22 mouse cellular contexts compared by ENCODE assay signal in the genomic region with DNA sequence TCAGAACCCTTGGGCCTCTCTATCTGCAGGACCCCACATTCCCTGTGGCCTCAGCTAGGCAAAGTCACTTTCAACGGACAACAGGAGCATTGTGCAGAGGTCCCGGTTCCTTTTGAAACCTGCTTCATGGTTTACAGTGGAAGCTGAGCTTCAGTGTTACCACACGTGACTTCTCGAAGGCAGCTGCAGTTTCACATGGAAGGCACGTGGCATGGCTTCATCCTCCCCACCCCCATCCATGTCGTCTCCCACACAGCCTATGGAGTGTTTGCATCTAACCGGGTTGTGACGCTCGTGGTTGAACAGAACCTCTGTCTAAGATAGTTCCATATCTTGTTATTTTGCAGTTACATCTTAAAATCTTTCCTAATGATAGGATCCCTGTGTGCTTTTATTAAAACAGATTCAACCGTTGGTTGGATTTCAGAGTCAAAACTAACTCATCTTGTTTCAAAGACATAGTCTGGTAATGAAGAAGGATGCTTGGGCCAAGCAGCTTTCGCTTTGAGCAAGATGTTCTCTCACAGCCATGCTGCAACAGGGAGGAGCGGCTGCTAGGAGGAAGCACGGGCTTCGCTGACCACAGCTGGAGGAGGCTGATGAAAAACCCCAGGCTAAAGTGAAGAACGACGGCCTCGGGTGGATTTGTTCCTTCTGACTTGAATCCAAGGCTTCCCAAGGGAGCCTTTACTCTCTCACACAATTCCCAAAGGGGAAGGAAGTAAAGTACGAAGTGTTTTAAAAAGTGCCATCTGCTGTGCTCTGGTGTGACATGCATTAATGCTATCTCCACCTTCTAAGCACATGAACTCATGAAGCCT.
A peak's percentile ranks its signal among the peaks of the same experiment; 100 is the strongest.
DNase-seq lines count a peak whose midpoint lies in the region; ATAC-seq and TF ChIP-seq lines count a peak whose summit lies in the region.
"Had no signal": no experiment of that assay in that cellular context is flagged by ENCODE, and none has a peak within 500 bp of the region (broad histone marks: within the 10 kb centered on the region; RNA-seq: fewer than 3 reads in every experiment).

No protein-coding gene starts in this region.

- no peak overlapping the region for H3K4me2 ChIP-seq in kidney, postnatal 0 days (ENCODE audit: low read length)
- no peak overlapping the region for H3K4me2 ChIP-seq in lung, embryonic 15.5 days
- H3K4me2 ChIP-seq in CH12.LX (ENCODE audit: insufficient read depth, low read depth, poor library complexity, severe bottlenecking): peak overlapping the region; percentile 52; the same call in 1 of the 2 replicates
- H3K4me2 ChIP-seq: forebrain, embryonic 13.5 days; heart, embryonic 13.5 days; limb, embryonic 13.5 days; liver, embryonic 13.5 days; neural tube, embryonic 13.5 days had no signal

- no peak for TF ChIP-seq POLR2A in CH12.LX (IDR thresholded peaks at IDR 0.05; ENCODE audit: low read depth, low read length)

- no peaks in the 10 kb centered on the region for H3K4me1 ChIP-seq in heart, embryonic 10.5 days
- H3K4me1 ChIP-seq in kidney, postnatal 0 days (replicated peaks; ENCODE audit: insufficient read depth, low read length): no peaks in the 10 kb centered on the region
- H3K4me1 ChIP-seq in lung, embryonic 15.5 days: peaks cover 7% of the 10 kb centered on the region; the same call in 1 of the 2 replicates
- peaks cover 4 to 14% of the 10 kb centered on the region in 2 experiments for H3K4me1 ChIP-seq in CH12.LX (ENCODE audit: control insufficient read depth in 1 of 2, insufficient read depth in 2 of 2)
- H3K4me1 ChIP-seq: forebrain, embryonic 13.5 days; heart, embryonic 13.5 days; liver, embryonic 13.5 days had no signal

- no peaks in the 10 kb centered on the region for H3K9me3 ChIP-seq in heart, embryonic 10.5 days
- no peaks in the 10 kb centered on the region for H3K9me3 ChIP-seq in kidney, postnatal 0 days (replicated peaks; ENCODE audit: low read length)
- no peaks in the 10 kb centered on the region for H3K9me3 ChIP-seq in lung, embryonic 15.5 days
- H3K9me3 ChIP-seq in CH12.LX (replicated peaks; ENCODE audit: low read length): no peaks in the 10 kb centered on the region
- H3K9me3 ChIP-seq: forebrain, embryonic 13.5 days; heart, embryonic 13.5 days; hindbrain, embryonic 10.5 days; limb, embryonic 13.5 days; liver, embryonic 13.5 days; neural tube, embryonic 13.5 days had no signal

- no peak for TF ChIP-seq RAD21 in CH12.LX (IDR thresholded peaks at IDR 0.05; ENCODE audit: low read depth, low read length)

- no peak for TF ChIP-seq CTCF in kidney, postnatal 0 days (IDR thresholded peaks at IDR 0.05; ENCODE audit: low read depth)
- no peak for TF ChIP-seq CTCF in CH12.LX (conservative IDR thresholded peaks at IDR 0.05 in 1 of 2, IDR thresholded peaks at IDR 0.05 in 1 of 2; ENCODE audit: low read depth in 2 of 2, low read length in 2 of 2)

- dilution Hi-C loops in CH12.LX (cut with MboI; ENCODE audit: extremely low pct_ligation_motif_present, extremely low pct_unique_long_range_greater_than_20kb, low sequenced_read_pairs): no loop called here

- H3K79me2 ChIP-seq in CH12.LX (replicated peaks; ENCODE audit: control insufficient read depth, extremely low read depth, insufficient read depth, poor library complexity, severe bottlenecking): no peaks in the 10 kb centered on the region

- peak; percentile 71 for TF ChIP-seq EP300 in CH12.LX (IDR thresholded peaks at IDR 0.05; ENCODE audit: low read length)

- no peak overlapping the region for H3K27ac ChIP-seq in heart, embryonic 10.5 days
- H3K27ac ChIP-seq in kidney, postnatal 0 days: no peak overlapping the region
- 0 out of 2 replicates have a peak overlapping the region, but pooled peaks have one; percentile 20 for H3K27ac ChIP-seq in lung, embryonic 15.5 days
- no peak overlapping the region for H3K27ac ChIP-seq in CH12.LX (ENCODE audit: insufficient read depth, low read depth)
- H3K27ac ChIP-seq: forebrain, embryonic 13.5 days; heart, embryonic 13.5 days; hindbrain, embryonic 10.5 days; hindbrain, postnatal 0 days; limb, embryonic 13.5 days; liver, embryonic 13.5 days; neural tube, embryonic 13.5 days had no signal

- H3K4me3 ChIP-seq in heart, embryonic 10.5 days: no peak overlapping the region
- H3K4me3 ChIP-seq in kidney, postnatal 0 days (replicated peaks; ENCODE audit: low read depth, low read length): no peak overlapping the region
- H3K4me3 ChIP-seq in lung, embryonic 15.5 days: no peak overlapping the region
- H3K4me3 ChIP-seq in CH12.LX (replicated peaks in 1 of 3; ENCODE audit: low read depth in 2 of 3, low read length in 2 of 3, poor library complexity in 1 of 3): peak overlapping the region in 1 of 3 experiments; percentile 39
- H3K4me3 ChIP-seq: forebrain, embryonic 13.5 days; heart, embryonic 13.5 days; hindbrain, embryonic 10.5 days; limb, embryonic 13.5 days; liver, embryonic 13.5 days; neural tube, embryonic 13.5 days had no signal

- no peak overlapping the region for H3K9ac ChIP-seq in kidney, postnatal 0 days (ENCODE audit: low read depth, low read length)
- H3K9ac ChIP-seq in lung, embryonic 15.5 days: no peak overlapping the region
- no peak overlapping the region for H3K9ac ChIP-seq in CH12.LX (ENCODE audit: insufficient read depth, low read depth)
- H3K9ac ChIP-seq: forebrain, embryonic 13.5 days; heart, embryonic 13.5 days; limb, embryonic 13.5 days; liver, embryonic 13.5 days; neural tube, embryonic 13.5 days had no signal

- in situ Hi-C loops in CH12.LX (cut with MboI; ENCODE audit: low pct_ligation_motif_present, low pct_unique_long_range_greater_than_20kb, low sequenced_read_pairs): no loop called here

- no peak for ATAC-seq in kidney, postnatal 0 days (replicated peaks; ENCODE audit: low FRiP score, low read depth)
- ATAC-seq in lung, embryonic 15.5 days (ENCODE audit: borderline replicate concordance, extremely low read depth, low FRiP score, low TSS enrichment): peak; percentile 77; the same call in 1 of the 2 replicates
- ATAC-seq: forebrain, embryonic 13.5 days; hindbrain, postnatal 0 days had no signal

- no peaks in the 10 kb centered on the region for H3K36me3 ChIP-seq in heart, embryonic 10.5 days
- H3K36me3 ChIP-seq in kidney, postnatal 0 days (ENCODE audit: insufficient read depth, low read length): no peaks in the 10 kb centered on the region
- H3K36me3 ChIP-seq in lung, embryonic 15.5 days: no peaks in the 10 kb centered on the region
- H3K36me3 ChIP-seq in CH12.LX (replicated peaks in 1 of 2; ENCODE audit: control insufficient read depth in 1 of 2, insufficient read depth in 1 of 2, low read length in 1 of 2): no peaks in the 10 kb centered on the region
- H3K36me3 ChIP-seq: heart, embryonic 13.5 days; hindbrain, embryonic 10.5 days; limb, embryonic 13.5 days; liver, embryonic 13.5 days; neural tube, embryonic 13.5 days had no signal

- 78% methylated on average over 18 of the region's 18 CpGs for WGBS in heart, embryonic 10.5 days
- WGBS in kidney, postnatal 0 days: 66% methylated on average over 18 of the region's 18 CpGs
- WGBS in lung, embryonic 15.5 days: 58% methylated on average over 18 of the region's 18 CpGs

- H3K27me3 ChIP-seq in heart, embryonic 10.5 days (ENCODE audit: insufficient read depth, poor library complexity, severe bottlenecking): peaks cover 21% of the 10 kb centered on the region
- H3K27me3 ChIP-seq in kidney, postnatal 0 days (ENCODE audit: insufficient read depth, low read length): no peaks in the 10 kb centered on the region
- no peaks in the 10 kb centered on the region for H3K27me3 ChIP-seq in lung, embryonic 15.5 days
- peaks cover 1% of the 10 kb centered on the region for H3K27me3 ChIP-seq in CH12.LX (replicated peaks)
- H3K27me3 ChIP-seq: forebrain, embryonic 13.5 days; limb, embryonic 13.5 days; liver, embryonic 13.5 days; neural tube, embryonic 13.5 days had no signal

- DNase-seq in heart, adult 11 months: peak; percentile 88
- DNase-seq in heart, embryonic 10.5 days (ENCODE audit: low spot score): no peak
- peak; percentile 53 for DNase-seq in kidney, postnatal 0 days (ENCODE audit: low spot score)
- no peak for DNase-seq in kidney, adult 8-10 months
- DNase-seq in lung, postnatal 36 days: no peak
- peak; percentile 45 for DNase-seq in CH12.LX (ENCODE audit: extremely low read depth)
- no peak for DNase-seq in thymus, postnatal 4 days
- DNase-seq: adrenal gland, adult 2 months; B cell, adult 2 months; cerebellum, adult 8-10 months; gastrocnemius, postnatal 25 days; liver, embryonic 13.5 days; midbrain, embryonic 14.5 days; right cerebral cortex, adult 18-20 months; thymus, postnatal 25 days had no signal

TF ChIP-seq in CH12.LX, 34 proteins besides CTCF, POLR2A, EP300 and RAD21:
- peak; percentile 92 for TF ChIP-seq BHLHE40 (IDR thresholded peaks at IDR 0.05; ENCODE audit: low read depth, low read length)
- TF ChIP-seq IRF4 (IDR thresholded peaks at IDR 0.05; ENCODE audit: low read depth, low read length): peak; percentile 81; the same call in 1 of the 2 replicates
- no peak; the same call in 1 of the 2 replicates for TF ChIP-seq ETS1 (conservative IDR thresholded peaks at IDR 0.05; ENCODE audit: low read depth, low read length)
- peak; percentile 19; the same call in 1 of the 2 replicates for TF ChIP-seq USF1 (IDR thresholded peaks at IDR 0.05; ENCODE audit: low read depth, low read length)
- peak; percentile 84 for TF ChIP-seq MAX (IDR thresholded peaks at IDR 0.05; ENCODE audit: low read length)
- TF ChIP-seq TCF12 (IDR thresholded peaks at IDR 0.05; ENCODE audit: low read depth, low read length): peak; percentile 43; the same call in 1 of the 2 replicates
- 0 out of 2 replicates have a peak, but pooled peaks have one; percentile 34 for TF ChIP-seq UBTF (IDR thresholded peaks at IDR 0.05; ENCODE audit: low read depth, low read length)
- TF ChIP-seq ZMIZ1 (IDR thresholded peaks at IDR 0.05; ENCODE audit: low read depth, low read length): no peak
- TF ChIP-seq JUND (conservative IDR thresholded peaks at IDR 0.05; ENCODE audit: low read depth, low read length): 0 out of 2 replicates have a peak, but pooled peaks have one; percentile 15
- no peak for TF ChIP-seq NRF1 (IDR thresholded peaks at IDR 0.05; ENCODE audit: low read depth, low read length)
- peak; percentile 37; the same call in 1 of the 2 replicates for TF ChIP-seq MYC (IDR thresholded peaks at IDR 0.05; ENCODE audit: low read depth, low read length)
- 0 out of 2 replicates have a peak, but pooled peaks have one; percentile 11 for TF ChIP-seq JUN (IDR thresholded peaks at IDR 0.05; ENCODE audit: insufficient read depth, low read depth, low read length)
- TF ChIP-seq CHD2 (IDR thresholded peaks at IDR 0.05; ENCODE audit: low read length): peak; percentile 32; the same call in 1 of the 2 replicates
TF ChIP-seq in CH12.LX: peak in this region for 10.

Comparison
In these comparisons a context has a peak if more than half of its experiments do, and no peak if none do; other contexts are left out.
1. DNase-seq: peak in heart, adult 11 months (single experiment), kidney, postnatal 0 days (single experiment) and CH12.LX (single experiment); none in heart, embryonic 10.5 days (single experiment), kidney, adult 8-10 months (0 of 2), lung, postnatal 36 days (single experiment) and thymus, postnatal 4 days (single experiment).